ENCODE assay signal across 1 mouse cellular context in the genomic region with DNA sequence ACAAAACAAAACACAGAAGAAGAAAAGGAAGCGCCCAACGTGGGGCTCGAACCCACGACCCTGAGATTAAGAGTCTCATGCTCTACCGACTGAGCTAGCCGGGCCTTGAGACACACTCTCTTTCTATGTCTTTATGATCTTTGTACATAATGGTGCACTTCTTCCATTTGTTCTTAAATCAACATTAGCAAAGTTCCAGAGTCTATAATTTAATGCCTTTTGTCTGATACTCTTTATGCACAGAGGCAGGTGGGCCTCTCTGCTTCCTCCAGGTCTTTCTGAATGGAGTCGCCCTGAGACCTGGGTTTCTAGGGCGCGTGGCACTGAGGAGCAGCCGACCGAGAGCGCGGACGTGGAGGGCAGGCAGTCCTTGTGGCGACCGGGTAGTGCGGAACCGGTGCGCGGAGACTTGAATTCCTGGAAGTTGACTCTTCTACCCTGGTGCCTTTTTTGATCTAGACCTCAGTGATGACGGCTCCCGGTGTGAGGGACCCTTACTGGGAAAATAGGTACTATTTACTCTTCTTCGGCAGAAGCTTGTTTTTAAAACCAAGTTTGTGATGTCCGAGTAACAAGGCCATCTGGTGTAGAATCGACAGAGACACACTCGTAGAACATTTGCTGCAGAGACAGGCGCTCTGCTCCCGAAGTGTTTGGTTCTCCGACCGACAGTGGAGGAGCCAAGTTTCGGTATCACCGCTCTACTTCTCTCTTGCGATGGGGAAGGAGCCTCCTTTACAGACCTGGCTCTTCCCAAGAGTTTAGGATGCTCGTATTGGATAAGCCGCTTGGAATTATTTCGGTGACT.
TF ChIP-seq lines count a peak whose summit lies in the region.

No protein-coding gene starts in this region.

TF ChIP-seq in CH12.LX, 34 proteins besides CTCF, POLR2A, EP300 and RAD21:
- TF ChIP-seq MXI1 (IDR thresholded peaks at IDR 0.05; ENCODE audit: low read depth, low read length), result no peak; the same call in 1 of the 2 replicates
- peak; percentile 100 for TF ChIP-seq TBP (conservative IDR thresholded peaks at IDR 0.05; ENCODE audit: low read depth, low read length)
- no peak for TF ChIP-seq TCF12 (IDR thresholded peaks at IDR 0.05; ENCODE audit: low read depth, low read length)
- no peak for TF ChIP-seq ZC3H11A (IDR thresholded peaks at IDR 0.05; ENCODE audit: low read depth, low read length)
- TF ChIP-seq USF1 (IDR thresholded peaks at IDR 0.05; ENCODE audit: low read depth, low read length), result no peak
- TF ChIP-seq MYC (IDR thresholded peaks at IDR 0.05; ENCODE audit: low read depth, low read length), result peak; percentile 52; the same call in 1 of the 2 replicates
- 0 out of 2 replicates have a peak, but pooled peaks have one; percentile 39 for TF ChIP-seq MAZ (IDR thresholded peaks at IDR 0.05; ENCODE audit: low read depth, low read length)
- peak; percentile 84; the same call in 1 of the 2 replicates for TF ChIP-seq E2F4 (IDR thresholded peaks at IDR 0.05; ENCODE audit: insufficient replicate concordance, low read depth, low read length)
- 0 out of 2 replicates have a peak, but pooled peaks have one; percentile 10 for TF ChIP-seq HCFC1 (IDR thresholded peaks at IDR 0.05; ENCODE audit: low read depth, low read length)
- TF ChIP-seq UBTF (IDR thresholded peaks at IDR 0.05; ENCODE audit: low read depth, low read length), result peak; percentile 77; the same call in 1 of the 2 replicates
- TF ChIP-seq CHD1 (IDR thresholded peaks at IDR 0.05; ENCODE audit: low read depth, low read length), result peak; percentile 92; the same call in 1 of the 2 replicates
- TF ChIP-seq JUND (conservative IDR thresholded peaks at IDR 0.05; ENCODE audit: low read depth, low read length), result peak; percentile 56; the same call in 1 of the 2 replicates
- TF ChIP-seq KAT2A (IDR thresholded peaks at IDR 0.05; ENCODE audit: insufficient replicate concordance, low read length), result peak; percentile 81; the same call in 1 of the 2 replicates
- peak; percentile 98 for TF ChIP-seq MAFK (IDR thresholded peaks at IDR 0.05; ENCODE audit: insufficient replicate concordance, low read length)
- TF ChIP-seq PAX5 (IDR thresholded peaks at IDR 0.05; ENCODE audit: low read length), result no peak
- no peak for TF ChIP-seq ZKSCAN1 (IDR thresholded peaks at IDR 0.05; ENCODE audit: borderline replicate concordance, low read depth, low read length)
- TF ChIP-seq ELF1 (IDR thresholded peaks at IDR 0.05; ENCODE audit: low read depth, low read length), result peak; percentile 97
- no peak for TF ChIP-seq RCOR1 (conservative IDR thresholded peaks at IDR 0.05; ENCODE audit: low read depth, low read length)
- TF ChIP-seq NRF1 (IDR thresholded peaks at IDR 0.05; ENCODE audit: low read depth, low read length), result peak; percentile 67
- TF ChIP-seq ZMIZ1 (IDR thresholded peaks at IDR 0.05; ENCODE audit: low read depth, low read length), result no peak
- TF ChIP-seq USF2 (conservative IDR thresholded peaks at IDR 0.05; ENCODE audit: low read depth, low read length), result no peak
